Mouse (Mus musculus): ENCODE data around the gene St6gal1.
"Not testable (repeated sequence)": the region's sequence is repeated elsewhere in the genome, so short reads cannot be mapped to it uniquely, and the experiment has no call there.

The St6gal1 gene

GRCm38 (mm10) chr16:23224671-23225068 is at the start of gene St6gal1:
St6gal1 (plus strand) TSS chr16:23224740.
- peak; percentile 89 to 91 for DNase-seq

DNA sequence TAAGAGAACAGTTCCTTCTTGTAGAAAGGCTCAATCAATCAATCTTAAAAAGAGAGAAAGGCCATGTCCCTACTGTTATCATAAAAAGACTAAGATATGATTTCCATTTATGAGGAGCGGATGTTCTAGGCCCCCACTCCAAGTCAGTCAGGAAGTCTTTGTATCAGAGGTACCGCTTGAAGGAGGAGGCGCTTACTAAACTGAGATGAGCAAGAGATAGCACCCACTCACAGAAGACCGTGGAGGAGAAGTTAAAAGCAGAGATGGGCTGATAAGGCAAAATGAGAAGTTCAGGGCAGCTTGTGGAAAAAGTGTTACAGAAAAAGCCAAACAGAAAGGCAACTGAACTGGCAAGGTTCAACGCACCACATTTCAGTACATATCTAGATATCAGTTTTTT is 49.7 kb upstream of the St6gal1 start:
- DNase-seq: no peak

- DNase-seq: no peak
These were observed 48.6 kb upstream of the St6gal1 start for GRCm38 (mm10) chr16:23175956-23176355.

GRCm38 (mm10) chr16:23177856-23178255 is 46.7 kb upstream of the St6gal1 start:
- DNase-seq: no peak

GRCm38 (mm10) chr16:23178796-23179195 is 45.7 kb upstream of the St6gal1 start:
- DNase-seq: no peak

DNA sequence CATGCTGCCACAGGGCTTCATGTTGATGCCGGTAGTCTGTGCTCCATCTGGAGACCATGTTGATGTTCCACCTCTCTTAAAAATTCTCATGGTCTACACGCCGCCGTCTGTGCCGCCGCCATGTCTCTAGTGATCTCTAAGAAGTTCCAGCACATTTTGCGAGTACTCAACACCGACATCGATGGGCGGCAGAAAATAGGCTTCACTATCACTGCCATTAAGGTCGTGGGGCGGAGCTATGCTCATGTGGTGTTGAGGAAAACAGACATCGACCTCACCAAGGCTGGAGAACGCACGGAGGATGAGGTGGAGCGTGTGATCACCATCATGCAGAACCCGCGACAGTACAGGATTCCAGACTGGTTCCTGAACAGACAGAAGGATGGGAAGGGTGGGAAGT is 45.1 kb upstream of the St6gal1 start:
- DNase-seq: not testable (repeated sequence)

- no peak for DNase-seq
These were observed 43.5 kb upstream of the St6gal1 start for GRCm38 (mm10) chr16:23181054-23181453.

DNA sequence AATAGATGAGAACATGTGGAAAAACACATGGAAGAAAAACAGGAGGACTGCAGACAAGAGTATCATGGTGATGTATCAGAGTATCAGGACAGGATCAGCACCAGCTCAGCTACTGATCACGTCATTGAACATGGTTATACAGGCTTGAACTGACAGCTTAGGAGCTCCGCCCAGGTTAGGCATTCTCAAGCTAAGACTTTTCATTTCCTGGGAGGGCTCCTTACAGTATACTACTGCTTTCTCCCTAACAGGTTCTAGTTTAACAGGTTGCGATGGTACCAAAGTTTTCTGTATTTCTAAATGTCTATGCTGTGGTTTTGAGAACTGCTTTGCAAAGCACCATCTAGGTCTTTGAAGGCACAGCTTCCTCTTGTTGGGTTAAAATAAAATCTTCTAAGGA is 43.1 kb upstream of the St6gal1 start:
- no peak for DNase-seq

GRCm38 (mm10) chr16:23181942-23182597 is 42.5 kb upstream of the St6gal1 start:
- DNase-seq: no peak

- DNase-seq: no peak
These were observed 38.7 kb upstream of the St6gal1 start for GRCm38 (mm10) chr16:23185824-23186223.

GRCm38 (mm10) chr16:23186418-23186817 is 38.1 kb upstream of the St6gal1 start:
- DNase-seq: no peak

GRCm38 (mm10) chr16:23187983-23188382 is 36.6 kb upstream of the St6gal1 start:
- no peak for DNase-seq

DNA sequence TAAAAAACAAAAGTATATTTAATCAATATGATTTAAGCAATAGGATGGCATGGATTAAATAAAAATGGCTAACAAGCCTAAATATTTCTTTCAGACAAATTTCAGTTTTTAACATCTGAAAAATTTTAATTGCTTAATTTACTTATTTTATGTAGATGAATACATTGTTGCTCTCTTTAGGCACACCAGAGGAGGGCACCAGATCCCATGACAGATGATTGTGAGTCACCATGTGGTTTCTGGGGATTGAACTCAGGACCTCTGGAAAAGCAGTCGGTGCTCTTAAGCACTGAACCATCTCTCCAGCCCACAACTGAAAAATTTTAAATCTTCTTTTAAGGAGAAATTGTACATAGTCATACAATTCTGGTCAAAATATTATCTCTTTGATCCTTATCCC is 34.9 kb upstream of the St6gal1 start:
- no peak for DNase-seq

DNA sequence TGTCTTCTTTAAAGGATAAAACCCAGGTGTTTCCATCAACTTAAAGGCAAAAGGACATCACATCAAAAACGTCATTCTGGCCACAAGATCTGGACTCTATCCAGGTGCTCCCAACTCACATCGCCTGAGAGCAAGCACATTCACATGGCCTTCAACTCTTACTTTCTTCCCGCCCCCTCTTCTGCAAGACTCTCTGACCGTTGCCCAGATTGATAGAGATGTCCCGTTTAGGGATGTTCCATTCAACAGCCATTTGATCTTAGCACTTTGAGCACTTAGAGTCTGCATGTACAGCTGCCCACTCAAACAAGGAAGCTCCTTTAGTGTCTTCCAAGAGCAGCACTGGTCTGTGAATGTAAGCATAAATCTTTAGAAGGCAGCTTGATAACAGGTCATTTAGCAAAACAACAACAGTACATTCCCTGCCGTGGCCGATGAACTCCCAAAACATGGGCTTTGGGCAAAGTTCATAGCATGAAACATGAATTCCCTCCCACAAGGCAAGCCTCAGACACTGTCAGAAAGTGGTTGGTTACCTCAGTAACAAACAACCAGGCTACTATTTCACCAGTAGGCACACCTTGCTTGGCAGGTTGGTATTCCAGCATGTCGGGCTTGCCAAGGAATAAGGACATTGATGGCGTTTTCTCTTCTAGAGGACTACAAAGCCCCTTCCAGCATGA is 32.8 kb upstream of the St6gal1 start:
- no peak for DNase-seq

DNA sequence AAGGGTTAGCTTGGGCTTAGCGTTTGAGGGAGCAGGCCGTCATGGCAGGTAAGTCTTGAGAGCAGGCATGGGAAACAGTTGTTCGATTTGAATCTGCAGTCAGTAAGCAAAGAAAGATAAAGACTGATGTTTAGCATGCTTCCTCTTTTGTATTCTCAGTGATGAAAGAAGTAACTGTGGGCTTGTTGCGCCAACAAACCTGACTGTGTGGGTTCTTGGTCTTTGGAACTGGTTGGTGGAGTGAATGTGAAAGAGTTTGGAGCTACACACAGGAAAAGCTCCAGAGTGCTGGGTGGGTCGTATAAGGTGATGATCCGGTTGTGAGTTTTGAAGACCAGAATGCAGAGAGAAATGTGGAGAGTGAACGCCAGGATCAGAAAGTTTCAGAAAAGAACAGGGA is 28.9 kb upstream of the St6gal1 start:
- DNase-seq: no peak

DNA sequence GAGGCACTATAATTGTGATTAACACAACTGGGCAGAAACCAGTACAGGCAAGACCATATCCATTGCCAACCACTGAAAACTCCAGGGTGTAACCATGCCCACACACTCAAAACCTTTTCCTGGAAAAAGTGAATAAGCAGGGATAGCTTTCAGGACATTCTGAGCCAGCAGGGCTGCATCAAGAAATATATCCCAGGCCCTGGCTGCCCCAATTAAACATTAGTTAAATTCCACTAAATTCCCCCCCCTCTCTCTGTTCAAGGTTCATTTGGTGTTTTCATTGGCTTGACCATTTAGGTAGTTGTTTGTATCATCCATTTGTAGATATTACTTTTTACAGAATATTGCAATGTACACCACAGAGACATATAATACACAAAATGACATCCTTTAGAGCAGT is 28.2 kb upstream of the St6gal1 start:
- no peak for DNase-seq

GRCm38 (mm10) chr16:23196791-23197190 is 27.7 kb upstream of the St6gal1 start:
- no peak for DNase-seq

- no peak for DNase-seq
These were observed 23.0 kb upstream of the St6gal1 start for GRCm38 (mm10) chr16:23201498-23201897.

GRCm38 (mm10) chr16:23214314-23214713 is 10.2 kb upstream of the St6gal1 start:
- DNase-seq: no peak

- no peak for DNase-seq
These were observed 9.2 kb upstream of the St6gal1 start for GRCm38 (mm10) chr16:23215241-23215900.

GRCm38 (mm10) chr16:23216366-23216765 is 8.2 kb upstream of the St6gal1 start:
- DNase-seq: peak in 1 of 2 experiments; percentile 35

DNA sequence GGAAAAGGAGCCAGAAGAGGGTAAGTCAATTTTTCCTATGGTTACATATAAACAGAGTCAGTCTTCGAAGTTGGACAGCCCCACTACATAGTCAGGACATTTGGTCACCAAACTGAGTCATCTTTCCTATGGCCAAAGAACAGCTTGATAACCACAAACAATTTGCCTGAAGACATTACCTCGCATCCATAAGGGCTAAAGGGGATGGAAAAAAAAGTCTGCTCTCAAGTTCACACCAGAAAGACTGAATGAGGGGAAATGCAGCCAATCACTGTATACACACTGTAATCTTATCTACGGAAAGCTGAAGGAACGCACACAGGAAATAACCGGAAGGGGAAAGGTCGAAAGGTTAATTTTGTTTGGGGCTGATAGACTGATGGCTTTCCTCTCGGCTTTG is 6.2 kb upstream of the St6gal1 start:
- no peak for DNase-seq

- DNase-seq: peak in 1 of 2 experiments; percentile 19
These were observed 1.2 kb upstream of the St6gal1 start for GRCm38 (mm10) chr16:23223166-23223870.

Measured in lung, postnatal 4 days (tissue).